Mouse (Mus musculus): ENCODE measurements around the gene Itpr1.

DNA sequence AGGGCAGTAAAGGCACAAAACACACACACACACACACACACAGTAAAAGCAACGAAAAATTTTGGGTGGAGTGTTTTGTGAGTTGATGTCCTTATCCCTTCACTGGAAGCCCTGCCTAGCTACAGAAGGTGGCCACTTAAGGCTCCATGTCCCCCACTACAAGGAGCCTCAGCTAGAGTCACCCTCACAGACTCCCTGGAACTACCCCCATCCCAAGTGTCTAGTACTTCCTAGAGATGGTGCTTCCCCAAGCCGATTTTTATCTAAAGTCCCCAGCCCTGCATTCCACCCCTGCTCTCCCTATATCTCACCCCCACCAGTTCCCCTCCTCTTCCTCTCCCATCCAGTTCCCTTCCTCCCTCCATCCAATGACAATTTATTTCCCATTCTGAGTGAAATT lies 47.3 kb upstream of the Itpr1 start:
- TF ChIP-seq CTCF (IDR thresholded peaks at IDR 0.05; ENCODE audit: low read depth, low read length) (no peak), POLR2AphosphoS5 (IDR thresholded peaks at IDR 0.05; ENCODE audit: insufficient replicate concordance, low read depth, low read length) (no peak), GATA1 (IDR thresholded peaks at IDR 0.05; ENCODE audit: borderline replicate concordance, low read length) (no peak), TAL1 (conservative IDR thresholded peaks at IDR 0.05; ENCODE audit: low read depth, low read length) (no peak), GATA2 (IDR thresholded peaks at IDR 0.05; ENCODE audit: borderline replicate concordance, low read depth, low read length) (no peak)
